Mouse (Mus musculus) intestine, embryonic 16.5 days (tissue): Measurements from ENCODE around the gene L1cam. TPM values are rescaled to one million over a fixed set of nuclear protein-coding genes. Genes with fewer than 3 reads are reported as not detected.

Source experiments
- ATAC-seq: fragments of 200-750 bp; cut with Nextera tagmentation; 2 replicates; pipeline ENCODE4 v1.8.0; 2017; ENCODE audit warnings: moderate TSS enrichment, moderate library complexity
- H3K27ac ChIP-seq: fragments of 300-500 bp; sonication (generic); 2 replicates; pipeline ENCODE4 v1.5.1; 2014; ENCODE audit warnings: mild to moderate bottlenecking, low read length
- H3K27me3 ChIP-seq: fragments of 300-500 bp; sonication (generic); replicated peaks from 2 replicates; pipeline ENCODE4 v1.6.1; 2014; ENCODE audit warnings: low read length, control low read depth, mixed read lengths; ENCODE audit not compliant: control insufficient read depth, insufficient read depth
- H3K36me3 ChIP-seq: fragments of 300-500 bp; sonication (generic); 2 replicates; pipeline ENCODE4 v1.6.1; 2014; ENCODE audit warnings: low read length, control low read depth; ENCODE audit not compliant: control insufficient read depth, insufficient read depth
- H3K4me1 ChIP-seq: fragments of 300-500 bp; sonication (generic); 2 replicates; pipeline ENCODE4 v1.6.1; 2014; ENCODE audit warnings: low read length, control low read depth, mixed read lengths; ENCODE audit not compliant: control insufficient read depth, insufficient read depth
- H3K4me2 ChIP-seq: fragments of 300-500 bp; sonication (generic); 2 replicates; pipeline ENCODE4 v1.6.1; 2014; ENCODE audit warnings: low read depth, low read length, control low read depth
- H3K4me3 ChIP-seq: fragments of 300-500 bp; sonication (generic); 2 replicates; pipeline ENCODE4 v1.5.1; 2014; ENCODE audit warnings: mild to moderate bottlenecking, low read length
- H3K9ac ChIP-seq: fragments of 300-500 bp; sonication (generic); 2 replicates; pipeline ENCODE4 v1.6.1; 2014; ENCODE audit warnings: low read depth, low read length
- H3K9me3 ChIP-seq: fragments of 300-500 bp; sonication (generic); 2 replicates; pipeline ENCODE4 v1.6.1; 2016; ENCODE audit warnings: low read length, control low read depth; ENCODE audit not compliant: control insufficient read depth
- WGBS: fragments of 180-500 bp; shearing (Covaris S2); extraction: QIAGEN DNeasy Blood & Tissue Kit; methylation state at CpG from one replicate; pipeline ENCODE4 v1.1.7; 2014; 5-methylcytosine and 5-hydroxymethylcytosine counted together
- polyA plus RNA-seq: library from polyadenylated mRNA; unstranded; fragments of >200 nt; fragmentation: Nextera tagmentation; extraction: Ambion mirVana; gene quantifications from 2 replicates; pipeline ENCODE4 v1.2.1, GENCODE M21; 2015

Gene L1cam
- 6.9 and 8.8 TPM in 2 replicates for polyA plus RNA-seq

- ATAC-seq, result no peak
- WGBS, result 15% methylated on average over 2 of the region's 2 CpGs
Measured at GRCm38 (mm10) chrX:73895719-73896118, at the start of gene L1cam. Gene L1cam, minus strand, starts transcription at chrX:73896105.

GRCm38 (mm10) chrX:73942294-73942693, 46.4 kb upstream of the L1cam start:
- WGBS, result 66% methylated on average over 2 of the region's 2 CpGs
- Histone ChIP-seq H3K4me1 (no peaks in the 10 kb centered on the region), H3K9ac (no peak overlapping the region), H3K9me3 (no peaks in the 10 kb centered on the region), H3K4me2 (no peak overlapping the region), H3K27ac (peak overlapping the region; percentile 51; the same call in 1 of the 2 replicates), H3K4me3 (no peak overlapping the region), H3K27me3 (no peaks in the 10 kb centered on the region), H3K36me3 (no peaks in the 10 kb centered on the region)
- ATAC-seq, result peak; percentile 90

More at GRCm38 (mm10) chrX:73895719-73896118, at the start of gene L1cam:
- H3K4me2 ChIP-seq, result no peak within 1 kb of the TSS
- H3K4me3 ChIP-seq, result no peak within 1 kb of the TSS
- H3K36me3 ChIP-seq, result no peaks in the 10 kb centered on the region
- no peaks in the 10 kb centered on the region for H3K9me3 ChIP-seq
- no peaks in the 10 kb centered on the region for H3K27me3 ChIP-seq
- H3K27ac ChIP-seq, result no peak within 1 kb of the TSS
- H3K4me1 ChIP-seq, result no peaks in the 10 kb centered on the region
- no peak within 1 kb of the TSS for H3K9ac ChIP-seq

GRCm38 (mm10) chrX:73941860-73942259, 46.0 kb upstream of the L1cam start:
- 67% methylated on average over 2 of the region's 2 CpGs for WGBS
- no peak overlapping the region for H3K4me3 ChIP-seq
- peak overlapping the region; percentile 51; the same call in 1 of the 2 replicates for H3K27ac ChIP-seq
- H3K9ac ChIP-seq, result no peak overlapping the region
- H3K9me3 ChIP-seq, result no peaks in the 10 kb centered on the region
- peak; percentile 73 for ATAC-seq
- H3K36me3 ChIP-seq, result no peaks in the 10 kb centered on the region
- no peak overlapping the region for H3K4me2 ChIP-seq
- no peaks in the 10 kb centered on the region for H3K4me1 ChIP-seq
- no peaks in the 10 kb centered on the region for H3K27me3 ChIP-seq

- no peak overlapping the region for H3K9ac ChIP-seq
- no peak overlapping the region for H3K27ac ChIP-seq
- no peak overlapping the region for H3K4me2 ChIP-seq
- no peak overlapping the region for H3K4me3 ChIP-seq
- no peaks in the 10 kb centered on the region for H3K27me3 ChIP-seq
- H3K4me1 ChIP-seq, result no peaks in the 10 kb centered on the region; the same call in none of the 2 replicates
- peak; percentile 43 for ATAC-seq
- 72% methylated on average over 2 of the region's 2 CpGs for WGBS
- no peaks in the 10 kb centered on the region for H3K36me3 ChIP-seq
- no peaks in the 10 kb centered on the region for H3K9me3 ChIP-seq
Measured at GRCm38 (mm10) chrX:73931871-73932270, 36.0 kb upstream of the L1cam start.

- no peaks in the 10 kb centered on the region for H3K27me3 ChIP-seq
- ATAC-seq, result peak; percentile 94
- peak within 1 kb of the TSS; percentile 43 for H3K4me3 ChIP-seq
- H3K9me3 ChIP-seq, result no peaks in the 10 kb centered on the region
- 41% methylated on average over 17 of the region's 17 CpGs for WGBS
- H3K4me1 ChIP-seq, result no peaks in the 10 kb centered on the region; the same call in none of the 2 replicates
- H3K27ac ChIP-seq, result peak within 1 kb of the TSS; percentile 42; the same call in 1 of the 2 replicates
- H3K9ac ChIP-seq, result peak within 1 kb of the TSS; percentile 59
- no peaks in the 10 kb centered on the region for H3K36me3 ChIP-seq
- peak within 1 kb of the TSS; percentile 34 for H3K4me2 ChIP-seq
Measured at GRCm38 (mm10) chrX:73930402-73931062, 34.6 kb upstream of the L1cam start, which contains the start of gene Renbp. Gene Renbp, minus strand, starts transcription at chrX:73930850.

- no peaks in the 10 kb centered on the region for H3K36me3 ChIP-seq
- peak overlapping the region; percentile 61 for H3K4me2 ChIP-seq
- H3K9me3 ChIP-seq, result no peaks in the 10 kb centered on the region
- WGBS, result 73% methylated on average over 8 of the region's 8 CpGs
- no peaks in the 10 kb centered on the region for H3K4me1 ChIP-seq
- peak overlapping the region; percentile 59 for H3K4me3 ChIP-seq
- H3K27ac ChIP-seq, result peak overlapping the region; percentile 78
- ATAC-seq, result 0 out of 2 replicates have a peak, but pooled peaks have one; percentile 1
- peak overlapping the region; percentile 71 for H3K9ac ChIP-seq
- H3K27me3 ChIP-seq, result no peaks in the 10 kb centered on the region
Measured at GRCm38 (mm10) chrX:73922550-73922882, 26.6 kb upstream of the L1cam start.

- ATAC-seq, result peak; percentile 98
- WGBS, result 16% methylated on average over 41 of the region's 43 CpGs
- Histone ChIP-seq H3K4me1 (no peaks in the 10 kb centered on the region), H3K36me3 (no peaks in the 10 kb centered on the region), H3K27ac (peak within 1 kb of the TSS; percentile 78), H3K9me3 (no peaks in the 10 kb centered on the region), H3K4me3 (peak within 1 kb of the TSS; percentile 59), H3K4me2 (peak within 1 kb of the TSS; percentile 66), H3K9ac (peak within 1 kb of the TSS; percentile 75), H3K27me3 (no peaks in the 10 kb centered on the region)
Measured at GRCm38 (mm10) chrX:73921823-73922549, 26.1 kb upstream of the L1cam start, which contains the start of the genes Arhgap4 and Naa10. Gene Arhgap4, minus strand, starts transcription at chrX:73921870. Gene Naa10, minus strand, starts transcription at chrX:73921944.

GRCm38 (mm10) chrX:73921285-73921822, 25.4 kb upstream of the L1cam start:
- WGBS, result 13% methylated on average over 34 of the region's 34 CpGs
- Histone ChIP-seq H3K27ac (peak overlapping the region; percentile 76), H3K4me3 (peak overlapping the region; percentile 59), H3K4me2 (peak overlapping the region; percentile 66), H3K27me3 (no peaks in the 10 kb centered on the region), H3K36me3 (no peaks in the 10 kb centered on the region), H3K9me3 (no peaks in the 10 kb centered on the region), H3K9ac (peak overlapping the region; percentile 75), H3K4me1 (no peaks in the 10 kb centered on the region)
- peak; percentile 45; the same call in 1 of the 2 replicates for ATAC-seq

- WGBS, result 82% methylated on average over 5 of the region's 5 CpGs
- Histone ChIP-seq H3K27ac (no peak overlapping the region), H3K27me3 (no peaks in the 10 kb centered on the region), H3K4me1 (no peaks in the 10 kb centered on the region), H3K9me3 (no peaks in the 10 kb centered on the region), H3K4me3 (no peak overlapping the region), H3K9ac (no peak overlapping the region), H3K36me3 (no peaks in the 10 kb centered on the region), H3K4me2 (no peak overlapping the region)
- ATAC-seq, result no peak
Measured at GRCm38 (mm10) chrX:73918631-73919030, 22.7 kb upstream of the L1cam start.
